In the genomic region with DNA sequence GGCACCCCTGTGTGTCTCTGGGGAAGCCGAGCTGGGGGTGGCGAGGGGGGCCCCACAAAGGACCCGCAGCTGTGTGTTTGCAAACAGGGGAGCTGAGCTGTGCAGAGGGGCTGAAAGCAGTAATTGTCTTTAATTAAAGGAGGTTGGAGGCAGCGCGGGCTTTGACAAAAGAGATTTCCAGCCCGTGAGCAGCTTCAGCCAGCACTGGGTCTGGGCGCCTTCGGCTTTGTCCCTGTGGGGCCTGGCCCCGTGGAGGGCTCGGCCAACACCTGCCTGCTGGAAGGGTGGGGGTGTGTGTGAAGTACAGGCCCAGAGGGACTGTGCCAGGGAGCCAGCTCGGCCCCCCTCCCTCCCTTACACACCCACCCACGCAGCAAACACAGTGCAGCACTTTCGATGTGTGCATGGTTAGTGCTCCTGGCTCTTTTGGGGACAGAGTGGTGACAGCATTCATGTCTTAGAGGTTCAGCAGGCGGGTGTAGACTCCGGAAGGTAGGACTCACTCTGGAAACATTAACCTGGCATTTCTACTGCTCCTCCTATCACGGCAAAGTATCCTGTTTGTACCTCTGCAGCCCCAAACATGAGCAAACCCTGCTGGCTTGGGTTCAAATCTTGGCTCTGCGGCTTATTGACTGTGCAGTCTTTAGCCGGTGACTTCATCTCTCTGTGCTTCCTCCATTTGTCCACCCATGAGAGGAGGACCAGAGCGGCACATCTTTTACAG, we compare ENCODE assay signal across 9 mouse cellular contexts.
DNase-seq lines count a peak whose midpoint lies in the region; ATAC-seq lines count a peak whose summit lies in the region.
"Had no signal": no experiment of that assay in that cellular context is flagged by ENCODE, and none has a peak within 500 bp of the region (broad histone marks: within the 10 kb centered on the region; RNA-seq: fewer than 3 reads in every experiment).

No protein-coding gene starts in this region.

- no peak overlapping the region for H3K4me3 ChIP-seq in heart, embryonic 10.5 days
- no peak overlapping the region for H3K4me3 ChIP-seq in hindbrain, embryonic 13.5 days
- no peak overlapping the region for H3K4me3 ChIP-seq in midbrain, embryonic 15.5 days
- H3K4me3 ChIP-seq: liver, embryonic 13.5 days had no signal

- no peaks in the 10 kb centered on the region for H3K9me3 ChIP-seq in heart, embryonic 10.5 days
- no peaks in the 10 kb centered on the region for H3K9me3 ChIP-seq in hindbrain, embryonic 13.5 days
- H3K9me3 ChIP-seq in midbrain, embryonic 15.5 days = no peaks in the 10 kb centered on the region
- H3K9me3 ChIP-seq: liver, embryonic 13.5 days had no signal

- H3K27ac ChIP-seq in heart, embryonic 10.5 days = peak overlapping the region; percentile 71
- peak overlapping the region; percentile 96 for H3K27ac ChIP-seq in hindbrain, embryonic 13.5 days
- peak overlapping the region; percentile 89 for H3K27ac ChIP-seq in midbrain, embryonic 15.5 days
- H3K27ac ChIP-seq: liver, embryonic 13.5 days had no signal

- no peak for DNase-seq in heart, embryonic 10.5 days (ENCODE audit: low spot score)
- DNase-seq in heart, adult 11 months = no peak
- DNase-seq in brain, adult 2 months (ENCODE audit: low read depth, low spot score) = peak; percentile 79
- DNase-seq in adrenal gland, postnatal 36 days = no peak
- DNase-seq: liver, embryonic 13.5 days had no signal

- 30% methylated on average over 19 of the region's 19 CpGs for WGBS in heart, embryonic 10.5 days
- 16% methylated on average over 19 of the region's 19 CpGs for WGBS in hindbrain, embryonic 13.5 days
- 10% methylated on average over 19 of the region's 19 CpGs for WGBS in midbrain, embryonic 15.5 days

- peak overlapping the region; percentile 67 for H3K9ac ChIP-seq in hindbrain, embryonic 13.5 days
- H3K9ac ChIP-seq in midbrain, embryonic 15.5 days = 0 out of 2 replicates have a peak overlapping the region, but pooled peaks have one; percentile 12
- H3K9ac ChIP-seq: liver, embryonic 13.5 days had no signal

- H3K4me2 ChIP-seq in hindbrain, embryonic 13.5 days = 0 out of 2 replicates have a peak overlapping the region, but pooled peaks have one; percentile 2
- no peak overlapping the region for H3K4me2 ChIP-seq in midbrain, embryonic 15.5 days
- H3K4me2 ChIP-seq: liver, embryonic 13.5 days had no signal

- ATAC-seq in hindbrain, embryonic 13.5 days (ENCODE audit: low FRiP score) = peak; percentile 67
- peak; percentile 53 for ATAC-seq in midbrain, embryonic 15.5 days (replicated peaks)
- no peak for ATAC-seq in erythroid progenitor cell, adult 5-6 weeks (replicated peaks; ENCODE audit: low FRiP score, poor library complexity, severe bottlenecking)
- no peak for ATAC-seq in monocyte, adult 5-6 weeks (replicated peaks; ENCODE audit: insufficient number of reproducible peaks, low FRiP score, low TSS enrichment, poor library complexity, severe bottlenecking)

- peaks cover 70% of the 10 kb centered on the region for H3K27me3 ChIP-seq in heart, embryonic 10.5 days (ENCODE audit: insufficient read depth, poor library complexity, severe bottlenecking)
- H3K27me3 ChIP-seq in hindbrain, embryonic 13.5 days = no peaks in the 10 kb centered on the region
- H3K27me3 ChIP-seq in midbrain, embryonic 15.5 days (replicated peaks) = no peaks in the 10 kb centered on the region

- peaks cover 57% of the 10 kb centered on the region for H3K4me1 ChIP-seq in heart, embryonic 10.5 days
- H3K4me1 ChIP-seq in hindbrain, embryonic 13.5 days (replicated peaks) = peaks cover 88% of the 10 kb centered on the region
- peaks cover 76% of the 10 kb centered on the region for H3K4me1 ChIP-seq in midbrain, embryonic 15.5 days

- no peaks in the 10 kb centered on the region for H3K36me3 ChIP-seq in heart, embryonic 10.5 days
- H3K36me3 ChIP-seq in hindbrain, embryonic 13.5 days = no peaks in the 10 kb centered on the region
- no peaks in the 10 kb centered on the region for H3K36me3 ChIP-seq in midbrain, embryonic 15.5 days (replicated peaks)
- H3K36me3 ChIP-seq: liver, embryonic 13.5 days had no signal

Comparison
In these comparisons a context has a peak if more than half of its experiments do, and no peak if none do; other contexts are left out.
1. ATAC-seq: peak in hindbrain, embryonic 13.5 days (single experiment) and midbrain, embryonic 15.5 days (single experiment); none in erythroid progenitor cell, adult 5-6 weeks (single experiment) and monocyte, adult 5-6 weeks (single experiment).
2. Peak in every context shown above with its lines, with median percentiles within 50 percentile points of each other: H3K27ac ChIP-seq.